Mouse (Mus musculus) hindbrain, embryonic 14.5 days (tissue): Measurements from ENCODE around the gene Slc25a17. TPM values are rescaled to one million over a fixed set of nuclear protein-coding genes. Genes with fewer than 3 reads are reported as not detected.

Source experiments
- ATAC-seq: fragments of 200-750 bp; cut with Nextera tagmentation; 2 replicates; pipeline ENCODE4 v1.8.0; 2017; ENCODE audit warnings: moderate number of reproducible peaks, mild to moderate bottlenecking, moderate TSS enrichment, moderate library complexity; ENCODE audit not compliant: low FRiP score
- DNase-seq: peaks from one replicate; pipeline ENCODE4 v3.0.0-alpha.2; 2015; ENCODE audit warnings: low spot score
- H3K27ac ChIP-seq: fragments of 300-500 bp; sonication (generic); 2 replicates; pipeline ENCODE4 v1.5.1; 2014; ENCODE audit warnings: mild to moderate bottlenecking, moderate library complexity
- H3K27me3 ChIP-seq: fragments of 300-500 bp; sonication (generic); 2 replicates; pipeline ENCODE4 v1.6.1; 2014; ENCODE audit warnings: mild to moderate bottlenecking, low read length, mixed read lengths; ENCODE audit not compliant: control insufficient read depth, insufficient read depth
- H3K36me3 ChIP-seq: fragments of 300-500 bp; sonication (generic); replicated peaks from 2 replicates; pipeline ENCODE4 v1.6.1; 2014; ENCODE audit not compliant: control insufficient read depth, insufficient read depth
- H3K4me1 ChIP-seq: fragments of 300-500 bp; sonication (generic); replicated peaks from 2 replicates; pipeline ENCODE4 v1.6.1; 2014; ENCODE audit warnings: antibody characterized with exemption, low read length, mixed read lengths; ENCODE audit not compliant: control insufficient read depth, insufficient read depth
- H3K4me2 ChIP-seq: fragments of 300-500 bp; sonication (generic); replicated peaks from 2 replicates; pipeline ENCODE4 v1.6.1; 2014; ENCODE audit warnings: mild to moderate bottlenecking, moderate library complexity
- H3K4me3 ChIP-seq: fragments of 300-500 bp; sonication (generic); replicated peaks from 2 replicates; pipeline ENCODE4 v1.5.1; 2014; ENCODE audit warnings: mild to moderate bottlenecking, low read length
- H3K9ac ChIP-seq: fragments of 300-500 bp; sonication (generic); 2 replicates; pipeline ENCODE4 v1.6.1; 2014
- H3K9me3 ChIP-seq: fragments of 300-500 bp; sonication (generic); 2 replicates; pipeline ENCODE4 v1.6.1; 2016; ENCODE audit warnings: low read length; ENCODE audit not compliant: control insufficient read depth
- WGBS: fragments of 180-500 bp; shearing (Covaris S2); extraction: QIAGEN DNeasy Blood & Tissue Kit; methylation state at CpG from one replicate; pipeline ENCODE4 v1.1.7; 2014; 5-methylcytosine and 5-hydroxymethylcytosine counted together
- polyA plus RNA-seq: library from polyadenylated mRNA; unstranded; fragments of >200 nt; fragmentation: Nextera tagmentation; extraction: Ambion mirVana; gene quantifications from 2 replicates; pipeline ENCODE4 v1.2.1, GENCODE M21; 2014

The Slc25a17 gene
- polyA plus RNA-seq, 1 experiment from 2014 or later: 130 TPM

- DNase-seq: no peak
- Histone ChIP-seq H3K4me1 (no peaks in the 10 kb centered on the region), H3K36me3 (peaks cover 56% of the 10 kb centered on the region)
These were observed 21.5 kb downstream of the Slc25a17 start for GRCm38 (mm10) chr15:81339158-81339557.

GRCm38 (mm10) chr15:81336466-81336865 is 24.1 kb downstream of the Slc25a17 start:
- H3K9me3 ChIP-seq: no peaks in the 10 kb centered on the region
- DNase-seq (no peak), ATAC-seq (no peak)
- no peak overlapping the region for H3K27ac ChIP-seq
- H3K4me1 ChIP-seq: no peaks in the 10 kb centered on the region
- 94% methylated on average over 5 of the region's 5 CpGs for WGBS
- H3K9ac ChIP-seq: no peak overlapping the region
- peaks cover 76% of the 10 kb centered on the region for H3K36me3 ChIP-seq
- no peak overlapping the region for H3K4me2 ChIP-seq
- H3K27me3 ChIP-seq: no peaks in the 10 kb centered on the region
- H3K4me3 ChIP-seq: no peak overlapping the region

More at GRCm38 (mm10) chr15:81339158-81339557, 21.5 kb downstream of the Slc25a17 start:
- H3K9me3 ChIP-seq: no peaks in the 10 kb centered on the region
- 96% methylated on average over 3 of the region's 3 CpGs for WGBS
- no peak for ATAC-seq
- no peak overlapping the region for H3K4me3 ChIP-seq
- no peak overlapping the region for H3K27ac ChIP-seq
- no peak overlapping the region for H3K4me2 ChIP-seq
- no peak overlapping the region for H3K9ac ChIP-seq
- no peaks in the 10 kb centered on the region for H3K27me3 ChIP-seq

- no peak overlapping the region for H3K4me2 ChIP-seq
- 92% methylated on average over 4 of the region's 4 CpGs for WGBS
- H3K4me3 ChIP-seq: no peak overlapping the region
- ATAC-seq (no peak), DNase-seq (no peak)
- peaks cover 70% of the 10 kb centered on the region for H3K36me3 ChIP-seq
- no peaks in the 10 kb centered on the region for H3K9me3 ChIP-seq
- no peaks in the 10 kb centered on the region for H3K27me3 ChIP-seq
- no peak overlapping the region for H3K9ac ChIP-seq
- H3K27ac ChIP-seq: no peak overlapping the region
- H3K4me1 ChIP-seq: no peaks in the 10 kb centered on the region
These were observed 28.1 kb downstream of the Slc25a17 start for GRCm38 (mm10) chr15:81332517-81332916.

DNA sequence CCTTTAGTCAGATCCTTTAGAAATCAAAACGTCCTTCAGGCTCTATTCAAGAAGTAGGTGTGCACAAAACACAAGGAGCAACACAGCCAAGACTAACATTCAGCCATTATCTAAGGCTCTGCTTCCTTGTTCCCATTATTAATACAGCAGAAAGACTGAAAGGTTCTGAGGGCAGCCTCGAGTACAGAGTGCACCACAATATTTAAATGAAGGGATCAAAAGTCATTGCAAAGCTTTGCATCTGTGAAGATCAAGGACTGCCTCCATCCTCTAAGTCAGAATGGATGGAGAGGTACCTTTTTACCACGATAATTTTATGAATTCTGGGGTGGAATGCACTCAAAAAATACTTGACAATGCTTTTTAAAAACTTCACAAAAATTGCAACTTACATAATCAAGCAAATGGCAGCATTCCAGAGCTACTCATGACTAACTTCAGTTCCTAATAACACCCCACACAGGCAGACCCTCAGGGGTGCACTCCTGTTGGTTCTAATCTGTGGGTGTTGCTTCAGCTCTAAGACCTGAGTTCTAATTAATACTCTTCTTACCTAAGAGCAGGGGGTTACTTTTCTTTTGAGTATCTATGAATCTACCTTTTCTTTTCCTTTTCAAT is 29.7 kb downstream of the Slc25a17 start:
- Histone ChIP-seq H3K9ac (no peak overlapping the region), H3K27ac (no peak overlapping the region), H3K4me3 (no peak overlapping the region), H3K9me3 (no peaks in the 10 kb centered on the region), H3K27me3 (no peaks in the 10 kb centered on the region), H3K4me1 (no peaks in the 10 kb centered on the region), H3K4me2 (no peak overlapping the region), H3K36me3 (peaks cover 73% of the 10 kb centered on the region)
- ATAC-seq (no peak), DNase-seq (no peak)
- 57% methylated on average over 3 of the region's 3 CpGs for WGBS

GRCm38 (mm10) chr15:81329721-81330369 is 30.8 kb downstream of the Slc25a17 start:
- Histone ChIP-seq H3K4me1 (no peaks in the 10 kb centered on the region), H3K27ac (no peak overlapping the region), H3K9me3 (no peaks in the 10 kb centered on the region), H3K9ac (no peak overlapping the region), H3K36me3 (peaks cover 63% of the 10 kb centered on the region), H3K4me2 (no peak overlapping the region), H3K27me3 (no peaks in the 10 kb centered on the region), H3K4me3 (no peak overlapping the region)
- DNase-seq: no peak
- ATAC-seq: no peak
- 48% methylated on average over 5 of the region's 5 CpGs for WGBS

DNA sequence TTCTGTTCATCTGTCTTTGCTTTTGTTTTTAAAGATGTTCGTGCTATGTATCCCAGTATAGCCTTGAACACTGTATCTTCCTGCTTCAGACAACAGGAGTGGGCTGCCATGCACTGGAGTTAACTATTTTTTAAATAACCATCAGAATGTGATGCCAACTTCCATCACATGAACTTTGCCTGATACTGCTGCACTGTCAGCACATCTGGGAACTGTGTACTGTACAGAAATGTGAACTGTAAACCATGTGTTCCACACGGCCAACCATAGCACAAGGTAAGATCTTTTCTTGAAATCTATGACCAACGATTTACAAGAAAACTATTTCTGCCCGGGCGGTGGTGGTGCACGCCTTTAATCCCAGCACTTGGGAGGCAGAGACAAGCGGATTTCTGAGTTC is 33.1 kb downstream of the Slc25a17 start:
- ATAC-seq (no peak), DNase-seq (no peak)
- Histone ChIP-seq H3K9ac (no peak overlapping the region), H3K27ac (no peak overlapping the region), H3K27me3 (no peaks in the 10 kb centered on the region), H3K4me3 (no peak overlapping the region), H3K9me3 (no peaks in the 10 kb centered on the region), H3K4me2 (no peak overlapping the region), H3K4me1 (no peaks in the 10 kb centered on the region), H3K36me3 (peaks cover 54% of the 10 kb centered on the region)
- WGBS: 96% methylated on average over 7 of the region's 7 CpGs

DNA sequence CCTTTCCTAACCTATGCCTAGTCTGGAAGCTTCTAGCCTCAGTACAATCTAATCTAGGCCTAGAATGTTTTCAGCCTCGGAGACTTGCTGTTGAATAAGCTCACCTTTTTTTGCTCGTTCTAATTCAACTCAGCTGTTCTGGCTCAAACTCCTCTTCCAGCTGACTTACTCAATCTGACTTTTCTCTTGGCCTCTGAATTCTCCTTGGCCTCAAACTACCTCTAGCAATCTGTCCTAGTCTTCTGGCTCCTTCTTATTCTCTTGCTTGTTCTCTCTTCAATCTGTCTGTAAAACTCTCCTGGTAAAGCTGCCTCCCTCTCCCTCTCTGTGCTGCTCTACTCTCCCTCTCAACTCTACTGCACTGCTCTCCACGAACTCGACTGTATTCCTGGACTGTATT is 35.6 kb downstream of the Slc25a17 start:
- Histone ChIP-seq H3K4me2 (no peak overlapping the region), H3K27ac (no peak overlapping the region), H3K4me3 (no peak overlapping the region), H3K4me1 (no peaks in the 10 kb centered on the region), H3K9ac (no peak overlapping the region), H3K36me3 (peaks cover 68% of the 10 kb centered on the region), H3K27me3 (no peaks in the 10 kb centered on the region), H3K9me3 (no peaks in the 10 kb centered on the region)
- no peak for DNase-seq
- 88% methylated on average over 4 of the region's 4 CpGs for WGBS
- ATAC-seq: no peak

DNA sequence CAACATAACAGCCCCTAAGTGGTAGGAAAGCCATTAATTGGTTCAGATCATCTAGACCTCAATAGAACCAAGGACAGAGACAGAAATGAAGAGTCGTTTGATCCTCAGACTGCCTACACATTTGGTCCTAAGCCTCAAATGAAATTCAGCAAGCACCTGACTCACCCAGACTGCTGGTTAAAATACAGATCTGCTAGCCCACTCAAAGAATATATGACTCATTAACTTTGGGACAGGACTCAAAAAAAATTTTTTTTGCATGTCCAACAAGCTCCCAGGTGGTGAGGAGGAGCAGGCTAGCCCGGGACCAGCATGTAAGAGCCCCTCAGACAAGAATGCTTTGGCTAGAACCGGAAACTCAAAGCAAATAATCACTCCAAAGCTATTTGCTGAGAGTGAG is 40.5 kb downstream of the Slc25a17 start:
- Histone ChIP-seq H3K36me3 (peaks cover 72% of the 10 kb centered on the region), H3K4me3 (no peak overlapping the region), H3K4me1 (no peaks in the 10 kb centered on the region), H3K9me3 (no peaks in the 10 kb centered on the region), H3K9ac (no peak overlapping the region), H3K27me3 (no peaks in the 10 kb centered on the region), H3K27ac (no peak overlapping the region), H3K4me2 (no peak overlapping the region)
- WGBS: 96% methylated on average over 3 of the region's 3 CpGs
- ATAC-seq (no peak), DNase-seq (no peak)

DNA sequence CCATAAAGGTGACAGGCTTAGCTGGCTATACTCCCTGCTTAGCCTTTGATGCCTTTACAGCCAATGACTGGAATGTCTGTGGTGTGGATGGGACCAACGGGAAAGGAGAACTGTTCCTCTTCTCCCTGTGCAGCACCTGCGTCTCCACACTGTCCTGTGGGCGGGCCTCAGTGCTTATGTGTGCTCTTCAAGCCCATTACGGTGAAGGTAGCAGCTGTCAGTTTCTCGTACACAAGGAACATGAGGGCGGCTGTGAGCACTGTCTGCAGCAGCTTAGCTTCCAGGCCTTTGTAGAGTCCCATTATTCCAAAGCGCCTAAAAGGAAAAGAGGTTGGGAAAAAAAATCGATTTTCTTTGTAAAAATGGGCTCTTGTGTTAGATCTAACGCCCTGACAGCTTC is 41.1 kb downstream of the Slc25a17 start:
- WGBS: 92% methylated on average over 9 of the region's 9 CpGs
- Histone ChIP-seq H3K27me3 (no peaks in the 10 kb centered on the region), H3K9ac (no peak overlapping the region), H3K9me3 (no peaks in the 10 kb centered on the region), H3K27ac (no peak overlapping the region), H3K4me2 (no peak overlapping the region), H3K4me3 (no peak overlapping the region), H3K4me1 (no peaks in the 10 kb centered on the region), H3K36me3 (peaks cover 72% of the 10 kb centered on the region)
- no peak for ATAC-seq
- no peak for DNase-seq
